23 mouse cellular contexts compared by ENCODE assay signal in the genomic region with DNA sequence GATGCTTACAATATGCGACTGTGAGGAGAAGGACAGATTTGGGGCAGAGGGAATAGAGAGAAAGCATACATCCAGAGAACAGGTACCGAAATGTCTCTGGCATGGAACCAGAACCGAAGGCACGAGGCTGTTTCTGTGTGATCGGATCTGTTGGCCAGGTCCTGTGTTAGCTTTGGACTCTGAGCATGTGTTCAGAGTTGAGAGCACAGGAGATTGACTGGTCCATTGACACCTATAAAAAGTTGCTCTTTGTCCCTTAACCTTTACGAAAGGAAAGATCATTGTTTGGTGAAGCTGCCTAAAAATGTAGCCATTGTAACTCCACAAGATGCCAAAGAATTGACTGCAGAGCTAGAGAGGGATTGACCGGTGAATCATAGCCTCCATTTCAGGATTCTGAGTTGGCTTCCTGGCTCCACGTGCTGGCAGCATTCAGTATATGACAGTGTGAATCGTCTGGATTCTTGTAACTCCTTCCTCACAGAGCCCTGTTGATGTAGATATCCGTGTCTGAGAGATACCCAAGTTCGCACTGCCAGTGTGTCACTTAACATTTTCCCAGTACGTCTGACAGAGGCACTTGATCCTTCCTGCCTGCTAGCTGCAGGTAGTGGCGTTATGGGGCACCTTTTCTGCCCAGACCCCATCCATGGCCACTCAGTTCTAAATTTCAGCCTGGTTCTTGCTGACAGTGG.
A peak's percentile ranks its signal among the peaks of the same experiment; 100 is the strongest.
DNase-seq lines count a peak whose midpoint lies in the region; ATAC-seq and TF ChIP-seq lines count a peak whose summit lies in the region.
"Had no signal": no experiment of that assay in that cellular context is flagged by ENCODE, and none has a peak within 500 bp of the region (broad histone marks: within the 10 kb centered on the region; RNA-seq: fewer than 3 reads in every experiment).

No protein-coding gene starts in this region.

- ATAC-seq in midbrain, postnatal 0 days (ENCODE audit: low FRiP score) = no peak
- ATAC-seq: CD4-positive, CD25-positive, alpha-beta regulatory T cell, adult 4 months had no signal

- WGBS in midbrain, embryonic 10.5 days = 93% methylated on average over 13 of the region's 13 CpGs
- WGBS in midbrain, postnatal 0 days = 91% methylated on average over 13 of the region's 13 CpGs

- H3K36me3 ChIP-seq in midbrain, embryonic 10.5 days = peaks cover 61% of the 10 kb centered on the region
- H3K36me3 ChIP-seq in midbrain, postnatal 0 days (ENCODE audit: insufficient read depth, low read length) = peaks cover 9% of the 10 kb centered on the region

- 0 out of 2 replicates have a peak, but pooled peaks cover 3% of the 10 kb centered on the region for H3K9me3 ChIP-seq in midbrain, embryonic 10.5 days (replicated peaks)
- 0 out of 2 replicates have a peak, but pooled peaks cover 3% of the 10 kb centered on the region for H3K9me3 ChIP-seq in midbrain, postnatal 0 days (ENCODE audit: low read length)
- H3K9me3 ChIP-seq: forebrain, embryonic 12.5 days; hindbrain, embryonic 15.5 days; intestine, embryonic 15.5 days; stomach, embryonic 15.5 days had no signal

- H3K9ac ChIP-seq in midbrain, postnatal 0 days (replicated peaks; ENCODE audit: low read length, poor library complexity, severe bottlenecking) = no peak overlapping the region
- H3K9ac ChIP-seq: forebrain, embryonic 12.5 days; hindbrain, embryonic 15.5 days; intestine, embryonic 15.5 days; limb, embryonic 13.5 days; stomach, embryonic 15.5 days had no signal

- no peaks in the 10 kb centered on the region for H3K27me3 ChIP-seq in midbrain, embryonic 10.5 days (ENCODE audit: low read depth, poor library complexity, severe bottlenecking)
- no peaks in the 10 kb centered on the region for H3K27me3 ChIP-seq in midbrain, postnatal 0 days (ENCODE audit: insufficient read depth, low read length)
- H3K27me3 ChIP-seq: forebrain, embryonic 12.5 days; hindbrain, embryonic 15.5 days; intestine, embryonic 15.5 days; limb, embryonic 13.5 days; megakaryocyte, embryonic 14.5 days; stomach, embryonic 15.5 days had no signal

- DNase-seq in adrenal gland, adult (ENCODE audit: inconsistent age in 2 of 2, low spot score in 1 of 2) = peak; percentile 59 to 68
- DNase-seq in adrenal gland, adult 18-20 months (ENCODE audit: low spot score in 2 of 2) = no peak
- DNase-seq in kidney, adult 18-20 months = peak; percentile 40
- no peak for DNase-seq in kidney, postnatal 4 days
- peak; percentile 1 for DNase-seq in midbrain, embryonic 10.5 days (ENCODE audit: low spot score)
- DNase-seq in midbrain, postnatal 0 days (ENCODE audit: low spot score) = no peak
- no peak for DNase-seq in urinary bladder, postnatal 10 days (ENCODE audit: low spot score)
- no peak for DNase-seq in cerebellum, adult 11 months
- DNase-seq: cerebellum, adult 8-10 months; gastrocnemius, postnatal 10 days; heart, postnatal 36 days; layer of hippocampus, postnatal 36 days; lung, postnatal 14 days; right cerebral cortex, postnatal 25 days had no signal

- no peak overlapping the region for H3K4me2 ChIP-seq in midbrain, postnatal 0 days (ENCODE audit: low read depth, low read length, poor library complexity, severe bottlenecking)
- H3K4me2 ChIP-seq: forebrain, embryonic 12.5 days; hindbrain, embryonic 15.5 days; intestine, embryonic 15.5 days; limb, embryonic 13.5 days; stomach, embryonic 15.5 days had no signal

- no peak overlapping the region for H3K27ac ChIP-seq in midbrain, embryonic 10.5 days (replicated peaks)
- H3K27ac ChIP-seq in midbrain, postnatal 0 days (ENCODE audit: low read depth, low read length) = no peak overlapping the region
- H3K27ac ChIP-seq: forebrain, embryonic 12.5 days; heart, adult 2 months; hindbrain, embryonic 15.5 days; intestine, embryonic 15.5 days; layer of hippocampus, adult 2 months; limb, embryonic 13.5 days; stomach, embryonic 15.5 days had no signal

- no peaks in the 10 kb centered on the region for H3K4me1 ChIP-seq in midbrain, embryonic 10.5 days
- H3K4me1 ChIP-seq in midbrain, postnatal 0 days (ENCODE audit: insufficient read depth, low read length) = no peaks in the 10 kb centered on the region
- H3K4me1 ChIP-seq: forebrain, embryonic 12.5 days; hindbrain, embryonic 15.5 days; intestine, embryonic 15.5 days; stomach, embryonic 15.5 days had no signal

- TF ChIP-seq CTCF in midbrain, postnatal 0 days (IDR thresholded peaks at IDR 0.05) = no peak

- no peak overlapping the region for H3K4me3 ChIP-seq in midbrain, embryonic 10.5 days
- no peak overlapping the region for H3K4me3 ChIP-seq in midbrain, postnatal 0 days (ENCODE audit: low read depth, low read length)
- H3K4me3 ChIP-seq: forebrain, embryonic 12.5 days; heart, adult 2 months; hindbrain, embryonic 15.5 days; intestine, embryonic 15.5 days; layer of hippocampus, adult 2 months; limb, embryonic 13.5 days; megakaryocyte, embryonic 14.5 days; stomach, embryonic 15.5 days had no signal

Comparison
In these comparisons a context has a peak if more than half of its experiments do, and no peak if none do; other contexts are left out.
1. DNase-seq: peak in adrenal gland, adult (2 of 2), kidney, adult 18-20 months (single experiment) and midbrain, embryonic 10.5 days (single experiment); none in adrenal gland, adult 18-20 months (0 of 2), kidney, postnatal 4 days (0 of 2), midbrain, postnatal 0 days (single experiment), urinary bladder, postnatal 10 days (single experiment) and cerebellum, adult 11 months (single experiment).